ENCODE assay signal across 17 mouse cellular contexts in the genomic region with DNA sequence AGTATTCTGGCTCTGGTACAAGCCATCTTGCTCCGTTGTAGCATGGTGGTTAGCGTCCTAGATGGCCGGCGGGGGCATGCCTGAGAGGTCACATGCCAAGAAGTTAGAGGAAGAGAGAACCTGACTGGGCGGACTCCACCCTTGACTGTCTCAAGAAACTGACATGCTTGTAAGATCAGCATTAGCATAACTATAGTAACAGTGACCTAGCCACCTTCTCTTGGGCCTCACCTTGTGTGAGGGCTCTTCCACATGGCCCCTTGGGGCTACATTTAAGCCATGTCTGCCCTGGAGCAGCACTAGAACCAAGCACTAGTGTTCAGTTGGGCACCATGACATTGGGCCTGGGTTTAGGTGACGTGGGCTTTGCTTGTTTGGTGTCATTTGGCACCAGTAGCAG.
"Had no signal": no experiment of that assay in that cellular context is flagged by ENCODE, and none has a peak within 500 bp of the region (broad histone marks: within the 10 kb centered on the region; RNA-seq: fewer than 3 reads in every experiment).

No protein-coding gene starts in this region.

- H3K9ac ChIP-seq: limb, embryonic 12.5 days; limb, embryonic 15.5 days; liver, embryonic 14.5 days; liver, postnatal 0 days; lung, embryonic 15.5 days; midbrain, embryonic 13.5 days; neural tube, embryonic 13.5 days had no signal

- H3K27me3 ChIP-seq: limb, embryonic 12.5 days; limb, embryonic 15.5 days; lung, embryonic 15.5 days; megakaryocyte, embryonic 14.5 days; midbrain, embryonic 13.5 days; neural tube, embryonic 13.5 days had no signal

- ATAC-seq: liver, postnatal 0 days; midbrain, embryonic 13.5 days; midbrain, embryonic 16.5 days had no signal

- H3K9me3 ChIP-seq: limb, embryonic 12.5 days; limb, embryonic 15.5 days; lung, embryonic 15.5 days; megakaryocyte, embryonic 14.5 days; midbrain, embryonic 10.5 days; midbrain, embryonic 13.5 days; neural tube, embryonic 13.5 days had no signal

- DNase-seq: kidney, postnatal 14 days; kidney, postnatal 4 days; left cerebral cortex, postnatal 4 days; liver, postnatal 0 days; lung, postnatal 36 days; thymus, postnatal 25 days had no signal

- H3K4me2 ChIP-seq: limb, embryonic 12.5 days; limb, embryonic 15.5 days; liver, embryonic 11.5 days; lung, embryonic 15.5 days; midbrain, embryonic 13.5 days; neural tube, embryonic 13.5 days had no signal

- H3K4me1 ChIP-seq: limb, embryonic 12.5 days; midbrain, embryonic 10.5 days; midbrain, embryonic 13.5 days had no signal

- H3K4me3 ChIP-seq: limb, embryonic 12.5 days; limb, embryonic 15.5 days; lung, embryonic 15.5 days; megakaryocyte, embryonic 14.5 days; midbrain, embryonic 10.5 days; midbrain, embryonic 13.5 days; myocyte; neural tube, embryonic 13.5 days had no signal

- H3K27ac ChIP-seq: limb, embryonic 12.5 days; limb, embryonic 15.5 days; liver, embryonic 14.5 days; midbrain, embryonic 10.5 days; midbrain, embryonic 13.5 days; neural tube, embryonic 13.5 days had no signal
